Mouse (Mus musculus): ENCODE measurements at regions not wholly inside any gene's neighbourhood (a gene's known extent, or its start where the extent isn't known, plus 50 kb on each side); places are given as distances from the start of the nearest gene placed in this dataset.

DNA sequence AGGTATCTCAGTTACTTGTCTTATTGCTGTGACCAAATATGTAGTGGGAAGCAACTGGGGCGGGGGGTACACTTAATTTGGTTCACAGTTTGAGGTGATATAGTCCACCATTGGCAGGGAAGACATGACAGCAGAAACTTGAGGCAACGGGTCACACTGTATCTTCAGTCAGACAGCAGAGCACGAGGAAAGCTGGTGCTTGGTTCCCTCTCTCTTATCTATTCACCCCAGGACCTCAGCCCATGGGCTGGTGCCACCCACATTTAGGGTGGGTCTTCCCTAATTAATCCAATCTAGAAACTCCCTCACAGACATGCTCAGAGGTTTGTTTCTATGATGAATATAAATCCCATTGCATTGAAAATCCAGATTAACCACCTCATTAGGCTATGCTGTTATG is 56.5 kb downstream of the Otud1 start:
- DNase-seq: no peak

DNA sequence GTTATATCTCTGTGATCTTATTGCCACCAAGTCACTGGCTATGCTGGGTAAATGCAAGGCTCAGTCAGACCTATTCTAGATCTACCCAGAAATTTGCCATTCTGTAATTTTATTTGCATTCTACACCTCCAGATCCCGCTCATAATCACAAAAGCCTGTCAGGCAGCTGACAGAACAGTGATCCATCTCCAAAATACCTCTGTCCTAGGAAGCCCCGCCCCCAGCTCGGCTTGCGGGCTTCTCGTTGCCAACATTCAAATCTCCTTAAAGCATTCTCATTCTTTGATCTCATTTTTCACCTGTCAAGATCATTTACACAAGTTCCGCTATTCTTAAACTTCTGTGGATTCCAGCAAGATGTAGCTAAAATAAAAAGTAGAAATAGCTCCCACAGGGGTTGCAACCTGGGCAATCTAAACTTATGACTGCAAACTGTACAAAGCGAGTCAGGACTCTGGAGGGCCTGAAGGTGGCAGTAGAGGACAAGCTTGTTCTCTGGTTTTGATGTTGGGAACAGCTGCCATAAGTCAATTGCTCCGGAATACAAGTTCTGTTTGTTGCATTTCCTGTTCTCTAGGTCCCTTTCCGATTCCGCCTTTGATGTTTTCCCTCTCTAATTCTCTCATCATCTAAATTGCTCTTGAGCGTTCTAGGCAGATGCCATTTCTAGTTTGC is 58.1 kb downstream of the Otud1 start:
- DNase-seq: peak; percentile 86

DNA sequence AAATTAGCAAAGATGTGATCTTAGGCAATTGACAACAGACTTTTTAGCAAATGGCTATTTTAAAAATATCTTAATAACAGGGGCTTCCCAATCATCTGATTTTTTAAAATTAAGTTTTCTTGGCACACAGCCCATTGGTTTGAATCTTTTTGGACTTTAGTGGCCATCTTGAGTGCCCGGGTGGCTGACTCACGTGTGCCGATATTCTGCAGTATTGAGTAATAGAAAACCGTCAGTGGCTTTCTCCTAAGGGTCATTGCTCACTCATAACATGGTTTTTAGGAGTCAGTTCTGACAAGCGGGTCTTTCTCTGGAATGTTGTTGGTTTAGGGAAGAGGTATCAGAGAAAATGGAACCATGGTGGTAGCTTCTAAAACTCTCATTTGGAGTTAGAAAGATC is 58.8 kb downstream of the Otud1 start:
- no peak for DNase-seq

DNA sequence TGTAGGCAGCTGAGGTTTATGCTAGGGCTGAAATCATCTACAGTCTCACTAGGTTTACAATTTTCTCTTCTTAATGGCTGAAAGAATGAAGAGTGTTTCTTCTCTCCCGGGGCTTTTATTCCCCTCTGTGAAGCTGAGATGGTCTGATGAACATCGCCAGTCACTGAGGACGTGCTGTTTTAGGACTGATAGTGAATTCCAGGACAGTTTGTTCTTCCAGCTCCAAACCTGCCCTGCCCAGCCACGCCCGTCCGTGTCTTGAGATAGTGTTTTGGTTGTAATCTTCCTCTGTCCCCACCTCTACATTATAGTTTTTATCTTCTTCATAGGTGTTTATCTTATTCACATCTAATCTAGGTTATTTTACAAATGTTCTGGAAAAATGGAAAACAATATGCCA is 68.5 kb downstream of the Otud1 start:
- DNase-seq: no peak

DNA sequence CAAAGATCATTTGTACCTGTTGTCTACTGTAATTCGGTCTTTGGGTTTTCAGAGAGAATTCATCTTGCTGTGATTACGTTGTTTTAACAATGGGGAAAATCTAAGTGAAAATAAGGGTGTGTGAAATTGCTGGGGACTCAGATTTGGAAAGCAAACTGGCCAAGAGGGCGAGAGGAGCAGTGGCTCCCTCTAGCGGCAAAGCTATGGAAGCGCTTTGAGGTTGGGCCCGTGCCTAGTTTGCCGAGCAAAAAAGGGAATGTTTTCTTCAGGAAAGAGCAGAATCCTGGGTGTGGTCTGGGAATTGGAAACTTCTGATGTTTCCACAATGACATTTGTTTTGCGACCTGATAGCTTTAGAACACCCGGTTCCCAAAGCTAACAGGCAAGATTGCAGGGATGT is 69.4 kb downstream of the Otud1 start:
- peak; percentile 70 for DNase-seq

DNA sequence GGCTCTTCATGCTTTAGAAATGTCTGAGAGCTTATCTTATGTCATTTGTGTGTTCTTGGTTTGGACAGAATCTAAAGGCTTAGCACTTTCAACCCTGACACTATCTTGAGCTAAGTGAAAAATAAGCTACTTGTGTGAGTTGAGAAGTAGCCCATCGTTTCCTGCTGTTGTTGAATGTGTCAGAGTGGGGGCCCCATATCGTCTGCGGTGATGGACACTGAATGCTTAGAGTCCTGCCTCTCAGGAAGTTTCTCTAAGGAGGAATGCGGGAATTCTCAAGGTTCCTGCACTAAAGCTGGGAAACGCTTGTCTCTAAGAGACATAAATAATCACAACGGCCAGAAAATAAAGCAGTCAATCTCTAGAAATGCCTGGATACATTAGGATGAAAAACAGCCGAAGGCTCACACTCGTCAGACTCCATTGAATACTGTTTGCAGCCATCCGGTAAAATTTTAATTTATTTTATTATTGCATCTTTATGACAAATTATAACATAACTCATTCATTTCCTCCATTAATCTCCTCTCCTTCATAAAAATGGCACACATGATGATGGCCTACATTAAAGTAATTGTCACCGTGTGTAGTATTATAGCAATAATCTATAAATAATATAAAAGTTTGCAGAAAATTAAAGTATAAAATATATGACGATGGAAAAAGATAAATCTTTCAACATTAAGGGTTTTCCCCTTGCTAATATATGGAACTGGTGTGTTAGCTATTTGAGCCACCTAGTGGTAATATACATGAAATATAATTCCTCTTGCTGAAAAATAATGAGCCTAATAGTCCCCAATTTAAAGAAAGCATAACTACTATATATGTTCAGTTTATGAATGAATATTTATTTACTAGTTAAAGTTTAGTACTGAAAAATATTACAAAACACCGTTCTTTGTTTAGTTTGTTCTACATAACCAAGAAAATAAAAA is 75.6 kb downstream of the Otud1 start:
- no peak for DNase-seq

DNA sequence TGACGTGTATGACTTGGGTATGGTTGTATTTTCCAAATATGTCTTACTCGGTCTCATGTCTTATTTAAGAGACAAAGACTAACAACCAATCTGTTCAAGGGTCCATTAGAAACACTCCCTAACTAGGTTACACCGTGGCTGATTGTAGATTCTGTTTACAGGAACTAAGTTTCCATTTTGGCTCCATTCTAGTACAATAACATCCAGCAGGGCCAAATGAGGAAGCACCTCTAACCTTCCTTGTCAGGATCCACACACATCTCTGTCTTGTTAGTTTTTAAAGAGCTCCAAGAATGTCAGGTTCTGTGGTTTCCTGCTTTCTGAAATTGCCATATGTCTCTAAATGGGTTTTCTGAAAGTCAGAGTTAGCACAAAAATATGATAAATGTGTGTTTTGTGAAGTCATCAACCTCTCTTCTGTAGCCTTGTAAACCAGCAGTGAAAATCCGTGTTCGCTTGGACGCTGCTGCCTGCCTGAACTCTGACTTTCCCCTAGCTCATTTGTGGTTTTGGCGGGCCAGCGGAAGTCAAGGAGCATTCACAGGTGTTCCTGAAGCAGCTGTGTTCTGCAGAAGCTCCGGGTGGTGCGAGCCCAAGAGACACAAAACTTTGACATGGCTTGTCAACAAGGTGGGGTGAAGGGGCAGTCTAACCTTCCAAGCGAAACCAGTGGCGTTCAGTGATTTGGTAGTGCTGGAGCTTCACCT is 76.8 kb downstream of the Otud1 start:
- no peak for DNase-seq

DNA sequence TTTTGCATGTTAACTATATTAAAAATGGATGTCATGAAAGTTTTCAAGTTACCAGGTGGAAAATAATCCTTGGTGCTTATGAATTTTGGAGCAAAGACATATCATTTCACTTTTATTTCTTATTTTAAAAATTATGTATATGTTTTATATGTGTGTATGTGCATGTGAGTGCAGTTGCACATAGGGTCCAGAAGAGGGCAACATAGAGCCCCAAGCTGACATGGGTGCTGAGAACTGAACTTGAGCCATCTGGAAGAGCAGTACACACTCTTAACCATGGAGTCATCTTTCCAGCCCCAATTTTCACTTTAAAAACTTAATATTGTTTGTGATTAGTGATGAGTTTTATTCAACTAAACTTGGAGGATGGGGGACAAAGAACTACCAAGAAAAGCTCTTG is 84.0 kb downstream of the Otud1 start:
- no peak for DNase-seq

DNA sequence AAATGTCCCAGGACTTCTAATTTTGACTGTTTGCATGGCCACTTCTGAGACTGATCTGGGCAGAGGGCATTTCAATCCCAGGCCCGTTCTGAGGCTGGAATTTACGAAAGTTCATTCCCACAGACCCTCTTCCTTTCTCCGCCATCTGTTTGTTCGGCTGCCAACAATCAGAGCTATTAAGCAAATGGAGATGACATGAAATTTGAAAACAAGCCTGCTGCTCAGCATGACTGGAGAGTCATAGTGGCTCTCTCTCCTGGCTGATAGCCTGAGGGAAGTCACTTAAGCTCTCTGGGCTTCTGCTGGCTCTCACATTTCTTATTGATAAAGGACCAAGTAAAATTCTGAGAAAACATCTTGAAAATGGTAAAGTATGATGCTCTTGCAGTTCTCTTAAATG is 85.9 kb downstream of the Otud1 start:
- no peak for DNase-seq

DNA sequence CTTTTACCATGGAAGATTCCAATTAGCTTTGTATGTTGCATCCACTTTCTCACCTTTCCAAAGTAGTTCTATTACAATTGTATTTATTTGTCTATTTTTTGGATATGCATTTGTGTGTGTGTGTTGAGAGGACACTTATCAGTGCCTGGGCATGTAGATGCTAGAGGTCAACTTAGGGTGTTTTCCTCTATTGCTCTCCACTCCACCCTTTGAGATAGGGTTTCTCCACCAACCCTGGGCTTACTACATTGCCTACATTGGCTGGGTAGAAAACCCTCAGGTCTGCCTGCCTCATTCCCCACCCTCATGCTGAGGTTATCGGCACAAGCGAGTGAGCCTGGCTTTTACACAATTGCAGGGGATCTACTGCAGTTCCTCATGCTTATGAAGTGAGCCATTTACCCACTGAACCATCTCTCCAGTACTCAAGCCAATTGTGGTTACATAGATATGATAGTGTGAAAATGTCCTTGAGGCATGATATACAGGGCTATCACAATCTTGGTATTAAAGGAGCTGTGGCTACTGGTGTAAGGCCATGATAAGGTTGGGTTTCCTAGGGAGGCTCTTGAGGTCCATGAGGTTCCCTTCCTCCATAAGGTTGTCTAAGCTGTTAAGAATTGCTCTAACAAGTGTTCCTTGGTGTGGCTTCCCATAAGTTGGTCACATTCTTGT is 87.6 kb downstream of the Otud1 start:
- DNase-seq: no peak

DNA sequence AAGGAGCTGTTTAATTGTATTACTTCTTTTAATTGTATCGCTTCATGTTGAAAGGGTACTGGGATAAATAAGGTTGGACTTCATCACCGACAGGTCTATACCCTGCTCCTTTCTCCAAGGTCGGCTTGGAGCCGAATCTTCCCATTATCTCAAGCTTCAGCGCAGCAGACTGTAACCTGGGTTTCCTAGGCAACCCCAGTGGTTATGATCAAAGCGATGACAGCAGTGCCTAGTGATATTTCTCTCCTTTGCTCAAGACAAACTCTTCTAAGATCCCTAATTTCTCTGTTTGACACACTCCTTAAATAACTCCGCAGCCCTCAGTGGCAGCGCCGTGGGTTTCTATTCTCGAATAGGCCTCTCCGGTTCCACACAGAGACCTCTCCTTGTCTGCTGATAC is 95.2 kb downstream of the Otud1 start:
- DNase-seq: no peak

DNA sequence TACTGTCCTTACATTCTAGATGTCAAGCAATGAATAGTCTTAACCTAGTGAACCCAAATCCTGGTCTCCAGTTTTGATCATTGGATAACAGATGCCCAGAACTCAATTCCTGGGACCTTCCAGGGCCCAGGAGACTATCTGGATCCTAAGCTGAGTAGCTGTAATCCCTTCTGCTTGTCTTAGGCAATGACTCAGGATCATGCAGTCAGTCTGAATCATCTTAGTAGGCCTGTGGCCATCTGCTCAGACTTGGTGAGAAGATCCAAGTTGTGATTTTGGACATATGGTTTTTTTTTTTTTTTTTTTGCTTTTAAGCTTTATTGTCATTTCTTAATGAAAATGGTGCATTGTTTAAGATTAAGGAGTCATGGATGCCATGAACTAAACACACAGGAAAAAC is 95.9 kb downstream of the Otud1 start:
- DNase-seq: no peak

DNA sequence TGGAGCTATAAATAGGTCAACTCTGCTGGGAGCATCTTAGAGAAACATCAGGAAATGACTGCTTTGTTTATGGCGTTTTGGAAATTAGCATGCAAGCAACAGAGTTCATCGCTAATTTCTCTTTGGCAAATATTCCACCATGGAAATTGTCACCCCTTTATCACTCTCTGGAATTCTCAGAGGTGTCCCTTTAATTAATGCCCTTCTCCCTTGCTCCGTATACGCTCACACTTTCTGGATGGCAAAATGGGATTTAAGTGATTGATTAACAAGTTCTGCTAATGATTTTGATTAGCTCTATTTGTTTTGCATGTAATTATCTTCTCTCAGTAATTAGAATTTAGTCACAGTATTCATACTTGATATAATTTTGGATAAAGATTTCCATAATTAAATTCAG is 100.4 kb downstream of the Otud1 start:
- no peak for DNase-seq

DNA sequence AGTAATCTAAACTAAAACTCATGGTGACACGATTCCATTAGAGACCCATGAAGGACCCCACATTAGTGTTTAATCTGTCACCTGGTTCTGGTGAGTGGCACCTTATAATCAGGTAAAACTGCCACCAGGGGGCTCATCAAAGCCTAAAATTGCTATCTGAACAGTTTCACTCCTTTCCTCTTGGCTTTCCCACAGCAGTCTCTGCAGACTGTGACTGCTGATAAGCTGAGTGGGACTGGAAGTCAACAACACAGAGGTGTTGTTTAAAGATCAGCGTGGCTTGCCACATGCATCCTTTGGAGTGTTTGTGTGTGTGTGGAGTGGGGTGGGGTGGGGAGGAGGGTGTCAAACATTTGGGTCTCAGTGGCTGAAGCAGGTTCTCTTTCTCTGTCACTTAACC is 101.6 kb downstream of the Otud1 start:
- peak; percentile 4 for DNase-seq

DNA sequence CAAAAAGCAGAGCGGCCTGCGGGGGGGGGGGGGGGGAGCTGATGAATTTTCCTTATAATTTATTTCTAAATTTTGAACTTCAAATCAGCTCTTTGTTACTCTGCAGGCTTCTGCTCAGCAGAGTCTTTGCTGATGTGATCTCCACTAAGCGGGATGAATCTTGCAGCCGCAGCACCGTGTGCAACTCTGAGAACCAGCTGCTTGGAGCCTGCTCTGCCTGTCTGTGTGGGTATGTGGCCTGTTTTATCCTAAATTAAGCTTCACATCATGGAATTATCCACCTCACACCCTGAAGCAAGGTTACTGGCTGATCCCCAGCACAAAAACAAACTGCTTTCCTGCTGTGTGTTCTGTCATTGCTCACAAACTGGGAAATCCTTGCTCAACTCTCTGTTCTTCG is 102.0 kb downstream of the Otud1 start:
- no peak for DNase-seq

DNA sequence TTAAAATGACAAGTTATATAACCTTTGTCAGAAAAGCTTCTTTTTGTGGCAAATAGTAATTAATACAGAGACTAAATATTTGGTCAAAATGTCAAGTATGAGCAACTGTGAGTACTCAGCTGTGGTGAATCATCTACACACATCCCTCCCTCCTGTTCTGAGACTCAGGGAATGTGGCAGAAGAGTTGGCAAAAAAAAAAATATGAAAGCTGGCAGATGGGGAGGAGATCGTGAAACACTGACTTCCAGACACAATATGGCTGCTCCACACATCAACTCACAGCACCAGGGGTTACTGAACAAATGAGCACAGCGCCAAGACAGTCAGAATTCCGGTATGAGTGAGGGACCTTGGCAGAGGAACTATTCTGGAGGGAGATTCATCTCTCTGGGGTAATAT is 105.4 kb downstream of the Otud1 start:
- no peak for DNase-seq

DNA sequence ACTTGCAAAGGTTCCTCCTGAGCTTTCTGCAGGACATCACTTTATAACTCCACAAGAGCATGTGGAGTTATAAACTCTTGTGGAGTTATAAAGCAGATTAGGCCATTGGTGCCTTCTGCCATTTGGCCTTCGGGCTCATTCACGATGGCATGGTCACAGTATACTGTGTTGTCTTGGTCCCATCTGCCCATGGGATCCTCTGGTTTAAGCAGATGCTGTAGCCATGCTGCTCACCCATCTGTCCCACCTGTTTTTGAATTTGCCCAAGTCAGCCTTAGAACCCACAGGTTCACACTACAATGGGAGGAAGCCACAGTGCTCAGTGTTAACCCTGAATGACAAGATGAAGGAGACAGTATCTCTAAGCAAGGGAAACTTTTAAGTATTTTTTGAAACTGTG is 124.7 kb upstream of the Etl4 start:
- no peak for DNase-seq

DNA sequence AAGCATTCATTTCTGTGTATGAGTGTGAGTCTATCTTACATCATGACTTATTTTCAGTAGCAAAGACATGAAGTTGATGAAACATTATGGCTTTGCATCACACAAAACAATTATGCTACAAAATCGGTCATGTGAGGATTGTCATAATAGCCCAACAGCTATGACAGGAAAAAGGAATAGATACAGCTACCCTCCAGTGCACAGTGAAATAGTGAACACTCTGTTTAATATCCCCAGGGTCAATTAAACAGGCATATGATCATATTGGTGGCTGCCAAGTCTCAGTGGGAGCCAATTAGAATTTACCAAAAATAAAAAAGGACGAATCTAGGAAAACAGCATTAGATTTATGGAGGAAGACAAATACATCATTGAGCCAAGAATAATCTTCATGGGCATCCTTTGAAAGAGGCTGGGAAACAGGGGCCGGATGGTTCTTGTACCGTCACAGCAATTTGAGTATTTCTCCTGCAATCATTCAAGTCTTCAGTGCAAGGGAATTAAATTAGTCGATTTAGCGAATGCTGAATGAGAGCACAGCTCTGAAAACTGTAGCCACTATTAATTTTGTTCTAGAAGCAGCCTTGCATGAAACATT is 123.8 kb upstream of the Etl4 start:
- DNase-seq: no peak

DNA sequence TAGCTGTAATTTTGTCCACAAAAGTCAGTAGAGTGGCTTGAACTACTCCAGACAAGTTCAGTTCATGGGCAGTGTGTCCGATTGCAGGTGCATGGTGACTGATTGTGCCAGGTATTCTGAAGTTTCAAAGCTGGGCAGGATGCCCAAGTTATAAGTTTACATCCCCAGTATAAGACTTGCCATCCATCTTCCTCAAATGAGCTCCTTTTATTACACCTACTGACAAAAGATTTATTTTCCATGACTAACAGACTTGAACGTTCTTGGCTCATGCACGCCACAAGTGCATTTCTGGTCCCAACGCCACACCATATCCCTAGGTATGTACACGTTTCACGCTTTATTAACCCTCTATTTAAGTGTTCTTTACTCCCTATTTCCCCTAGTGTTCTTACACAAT is 117.4 kb upstream of the Etl4 start:
- no peak for DNase-seq

DNA sequence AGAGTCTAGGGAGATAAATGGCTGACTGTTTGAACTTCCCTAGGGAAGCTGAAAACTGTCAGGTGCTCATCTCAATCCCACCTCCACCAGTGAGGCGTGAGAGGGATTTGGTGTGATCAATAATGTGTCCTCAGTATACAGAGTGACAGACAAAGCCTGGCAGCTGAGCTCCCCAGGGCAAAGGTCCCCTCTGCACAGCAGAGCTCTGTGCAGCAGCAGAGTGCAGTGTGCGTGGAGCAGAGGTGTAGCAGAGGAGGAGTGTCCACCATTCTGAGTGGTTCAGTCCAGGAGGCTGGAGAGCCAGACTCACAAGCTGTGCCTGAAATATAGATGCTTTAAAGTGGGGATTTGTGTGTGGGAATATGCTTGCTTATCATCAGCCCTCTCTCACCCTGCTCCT is 112.8 kb upstream of the Etl4 start:
- DNase-seq: no peak

Data from lung, postnatal 10 days (tissue).